Mouse (Mus musculus): Measurements from ENCODE around the gene Cadm1.

GRCm38 (mm10) chr9:47514318-47514717 is 15.7 kb upstream of the Cadm1 start:
- TF ChIP-seq CTCF (IDR thresholded peaks at IDR 0.05) (no peak), EP300 (IDR thresholded peaks at IDR 0.05) (no peak)
